25 mouse cellular contexts compared by ENCODE assay signal in genomic region chr14:118510216-118510615, GRCm38 (mm10).
DNase-seq lines count a peak whose midpoint lies in the region; ATAC-seq lines count a peak whose summit lies in the region.
"Had no signal": no experiment of that assay in that cellular context is flagged by ENCODE, and none has a peak within 500 bp of the region (broad histone marks: within the 10 kb centered on the region; RNA-seq: fewer than 3 reads in every experiment).

No protein-coding gene starts in this region.

- H3K27ac ChIP-seq in forebrain, embryonic 14.5 days (ENCODE audit: low read depth, low read length), result no peak overlapping the region
- H3K27ac ChIP-seq in forebrain, embryonic 11.5 days (ENCODE audit: low read depth, low read length), result no peak overlapping the region
- H3K27ac ChIP-seq in forebrain, embryonic 16.5 days (ENCODE audit: low read length), result no peak overlapping the region
- H3K27ac ChIP-seq in limb, embryonic 12.5 days, result peak overlapping the region; percentile 57; the same call in 1 of the 2 replicates
- H3K27ac ChIP-seq: embryonic facial prominence, embryonic 12.5 days; heart, embryonic 13.5 days; hindbrain, postnatal 0 days; liver, embryonic 12.5 days; midbrain, embryonic 10.5 days had no signal

- peaks cover 17% of the 10 kb centered on the region; the same call in 1 of the 2 replicates for H3K4me1 ChIP-seq in forebrain, embryonic 14.5 days (ENCODE audit: control insufficient read depth, insufficient read depth, low read length)
- peaks cover 11% of the 10 kb centered on the region for H3K4me1 ChIP-seq in forebrain, embryonic 11.5 days (replicated peaks; ENCODE audit: control insufficient read depth, insufficient read depth, low read length)
- H3K4me1 ChIP-seq in forebrain, embryonic 16.5 days (replicated peaks; ENCODE audit: control insufficient read depth, insufficient read depth, low read length), result peaks cover 19% of the 10 kb centered on the region
- H3K4me1 ChIP-seq in limb, embryonic 12.5 days (replicated peaks), result peaks cover 47% of the 10 kb centered on the region
- H3K4me1 ChIP-seq: liver, embryonic 12.5 days had no signal

- no peak overlapping the region for H3K9ac ChIP-seq in forebrain, embryonic 14.5 days (ENCODE audit: low read length)
- no peak overlapping the region for H3K9ac ChIP-seq in forebrain, embryonic 11.5 days (ENCODE audit: low read length)
- no peak overlapping the region for H3K9ac ChIP-seq in forebrain, embryonic 16.5 days (replicated peaks; ENCODE audit: low read depth, low read length)
- H3K9ac ChIP-seq in limb, embryonic 12.5 days (replicated peaks), result no peak overlapping the region
- H3K9ac ChIP-seq: embryonic facial prominence, embryonic 12.5 days; heart, embryonic 13.5 days; liver, embryonic 12.5 days had no signal

- ATAC-seq in forebrain, embryonic 14.5 days, result peak; percentile 45
- ATAC-seq in forebrain, embryonic 11.5 days (replicated peaks; ENCODE audit: low FRiP score), result no peak
- ATAC-seq in forebrain, embryonic 16.5 days, result peak; percentile 64
- no peak for ATAC-seq in limb, embryonic 12.5 days (ENCODE audit: insufficient number of reproducible peaks, insufficient read depth, low FRiP score, low TSS enrichment, low read depth)
- ATAC-seq: hindbrain, postnatal 0 days; liver, embryonic 12.5 days had no signal

- H3K9me3 ChIP-seq in forebrain, embryonic 14.5 days (replicated peaks; ENCODE audit: control insufficient read depth, low read length), result no peaks in the 10 kb centered on the region
- H3K9me3 ChIP-seq in forebrain, embryonic 11.5 days (ENCODE audit: control insufficient read depth, low read length), result no peaks in the 10 kb centered on the region
- H3K9me3 ChIP-seq in forebrain, embryonic 16.5 days (ENCODE audit: control insufficient read depth, low read length), result no peaks in the 10 kb centered on the region
- no peaks in the 10 kb centered on the region for H3K9me3 ChIP-seq in limb, embryonic 12.5 days
- H3K9me3 ChIP-seq: embryonic facial prominence, embryonic 12.5 days; heart, embryonic 13.5 days; liver, embryonic 12.5 days; midbrain, embryonic 10.5 days had no signal

- no peak overlapping the region for H3K4me3 ChIP-seq in forebrain, embryonic 14.5 days (ENCODE audit: low read depth, low read length)
- no peak overlapping the region for H3K4me3 ChIP-seq in forebrain, embryonic 11.5 days (ENCODE audit: low read depth, low read length)
- no peak overlapping the region for H3K4me3 ChIP-seq in forebrain, embryonic 16.5 days (replicated peaks; ENCODE audit: low read length)
- no peak overlapping the region for H3K4me3 ChIP-seq in limb, embryonic 12.5 days (replicated peaks)
- H3K4me3 ChIP-seq: embryonic facial prominence, embryonic 12.5 days; erythroblast, embryonic 14.5 days; heart, embryonic 13.5 days; liver, embryonic 12.5 days; midbrain, embryonic 10.5 days had no signal

- H3K4me2 ChIP-seq in forebrain, embryonic 14.5 days (ENCODE audit: low read length), result no peak overlapping the region
- no peak overlapping the region for H3K4me2 ChIP-seq in forebrain, embryonic 11.5 days (ENCODE audit: low read depth, low read length, severe bottlenecking)
- H3K4me2 ChIP-seq in forebrain, embryonic 16.5 days (ENCODE audit: low read length), result no peak overlapping the region
- no peak overlapping the region for H3K4me2 ChIP-seq in limb, embryonic 12.5 days
- H3K4me2 ChIP-seq: embryonic facial prominence, embryonic 12.5 days; heart, embryonic 13.5 days; liver, embryonic 12.5 days had no signal

- 45% methylated on average over 5 of the region's 5 CpGs for WGBS in forebrain, embryonic 14.5 days
- 66% methylated on average over 5 of the region's 5 CpGs for WGBS in forebrain, embryonic 11.5 days
- WGBS in forebrain, embryonic 16.5 days, result 42% methylated on average over 5 of the region's 5 CpGs
- WGBS in limb, embryonic 12.5 days, result 38% methylated on average over 5 of the region's 5 CpGs

- H3K27me3 ChIP-seq in forebrain, embryonic 14.5 days (replicated peaks; ENCODE audit: control insufficient read depth, insufficient read depth, low read length), result no peaks in the 10 kb centered on the region
- no peaks in the 10 kb centered on the region for H3K27me3 ChIP-seq in forebrain, embryonic 11.5 days (ENCODE audit: control insufficient read depth, insufficient read depth, low read length)
- H3K27me3 ChIP-seq in forebrain, embryonic 16.5 days (replicated peaks; ENCODE audit: control insufficient read depth, insufficient read depth, low read length), result no peaks in the 10 kb centered on the region
- peaks cover 13% of the 10 kb centered on the region; the same call in 1 of the 2 replicates for H3K27me3 ChIP-seq in limb, embryonic 12.5 days
- H3K27me3 ChIP-seq: heart, embryonic 13.5 days; liver, embryonic 12.5 days had no signal

- peak; percentile 67 for DNase-seq in forebrain, embryonic 14.5 days (ENCODE audit: low spot score)
- DNase-seq in forebrain, embryonic 11.5 days (ENCODE audit: low spot score), result no peak
- DNase-seq in brain, adult 2 months (ENCODE audit: low read depth, low spot score), result peak; percentile 4
- no peak for DNase-seq in heart, adult 8-10 months (ENCODE audit: low spot score)
- DNase-seq in heart, adult 9 months (ENCODE audit: low spot score in 2 of 2), result no peak
- DNase-seq: adrenal gland, postnatal 25 days; cerebellum, adult 11 months; cerebellum, adult 9-11 months; gastrocnemius, postnatal 10 days; heart, adult 11 months; heart, postnatal 14 days; kidney, adult 11 months; left cerebral cortex, postnatal 4 days; lung, adult 18-20 months; lung, postnatal 10 days; right cerebral cortex, postnatal 14 days; thymus, postnatal 25 days had no signal

- no peaks in the 10 kb centered on the region for H3K36me3 ChIP-seq in forebrain, embryonic 14.5 days (ENCODE audit: control insufficient read depth, insufficient read depth, low read length)
- H3K36me3 ChIP-seq in forebrain, embryonic 11.5 days (ENCODE audit: control insufficient read depth, insufficient read depth, low read length), result no peaks in the 10 kb centered on the region
- H3K36me3 ChIP-seq in forebrain, embryonic 16.5 days (ENCODE audit: control insufficient read depth, insufficient read depth), result no peaks in the 10 kb centered on the region
- H3K36me3 ChIP-seq in limb, embryonic 12.5 days, result no peaks in the 10 kb centered on the region
- H3K36me3 ChIP-seq: embryonic facial prominence, embryonic 12.5 days; heart, embryonic 13.5 days; liver, embryonic 12.5 days; midbrain, embryonic 10.5 days had no signal

Comparison
In these comparisons a context has a peak if more than half of its experiments do, and no peak if none do; other contexts are left out.
1. ATAC-seq: peak in forebrain, embryonic 14.5 days (single experiment) and forebrain, embryonic 16.5 days (single experiment); none in forebrain, embryonic 11.5 days (single experiment) and limb, embryonic 12.5 days (single experiment).
2. DNase-seq: peak in forebrain, embryonic 14.5 days (single experiment) and brain, adult 2 months (single experiment); none in forebrain, embryonic 11.5 days (single experiment), heart, adult 8-10 months (single experiment) and heart, adult 9 months (0 of 2).